Mouse (Mus musculus): ENCODE data around the gene Gls. TPM values are rescaled to one million over a fixed set of nuclear protein-coding genes. Genes with fewer than 3 reads are reported as not detected.

The Gls gene
- polyA plus RNA-seq, 1 experiment from 2014 or later = 45.6 TPM

- Histone ChIP-seq H3K9me3 (ENCODE audit: control insufficient read depth, low read length) (no peaks in the 10 kb centered on the region), H3K4me1 (ENCODE audit: control insufficient read depth in 2 of 2, insufficient read depth in 2 of 2, low read length in 2 of 2) (peaks cover 8 to 14% of the 10 kb centered on the region in 2 experiments), H3K4me2 (ENCODE audit: low read length) (no peak overlapping the region), H3K27me3 (ENCODE audit: control insufficient read depth, insufficient read depth, low read length) (no peaks in the 10 kb centered on the region), H3K4me3 (ENCODE audit: control insufficient read depth in 1 of 2, insufficient read depth in 1 of 2, low read depth in 1 of 2, low read length in 2 of 2) (no peak overlapping the region), H3K27ac (replicated peaks in 1 of 2; ENCODE audit: control insufficient read depth in 1 of 2, insufficient read depth in 1 of 2, low read depth in 2 of 2, low read length in 2 of 2) (no peak overlapping the region), H3K36me3 (ENCODE audit: control insufficient read depth, insufficient read depth, low read length) (peaks cover 8% of the 10 kb centered on the region; the same call in 1 of the 2 replicates), H3K9ac (ENCODE audit: low read length) (no peak overlapping the region)
- ATAC-seq (ENCODE audit: insufficient number of reproducible peaks, insufficient read depth, low FRiP score, low read depth) = no peak
- 15% methylated on average over 3 of the region's 3 CpGs for WGBS
Observed at GRCm38 (mm10) chr1:52170057-52170456, 63.0 kb downstream of the Gls start.

GRCm38 (mm10) chr1:52166652-52167220 lies 66.3 kb downstream of the Gls start:
- Histone ChIP-seq H3K27ac (replicated peaks in 1 of 2; ENCODE audit: control insufficient read depth in 1 of 2, insufficient read depth in 1 of 2, low read depth in 2 of 2, low read length in 2 of 2) (peak overlapping the region; percentile 72 to 77), H3K9ac (ENCODE audit: low read length) (peak overlapping the region; percentile 58), H3K4me3 (ENCODE audit: control insufficient read depth in 1 of 2, insufficient read depth in 1 of 2, low read depth in 1 of 2, low read length in 2 of 2) (0 out of 4 replicates have a peak overlapping the region, but pooled peaks of 1 of the 2 experiments have one; percentile 6), H3K4me1 (ENCODE audit: control insufficient read depth in 2 of 2, insufficient read depth in 2 of 2, low read length in 2 of 2) (peaks cover 8 to 13% of the 10 kb centered on the region in 2 experiments), H3K36me3 (ENCODE audit: control insufficient read depth, insufficient read depth, low read length) (peaks cover 20% of the 10 kb centered on the region), H3K9me3 (ENCODE audit: control insufficient read depth, low read length) (no peaks in the 10 kb centered on the region), H3K27me3 (ENCODE audit: control insufficient read depth, insufficient read depth, low read length) (no peaks in the 10 kb centered on the region), H3K4me2 (ENCODE audit: low read length) (peak overlapping the region; percentile 46)
- peak; percentile 58; the same call in 1 of the 2 replicates for ATAC-seq (ENCODE audit: insufficient number of reproducible peaks, insufficient read depth, low FRiP score, low read depth)
- WGBS = 50% methylated on average over 14 of the region's 14 CpGs

GRCm38 (mm10) chr1:52163707-52164457 lies 69.2 kb downstream of the Gls start:
- Histone ChIP-seq H3K27ac (replicated peaks in 1 of 2; ENCODE audit: control insufficient read depth in 1 of 2, insufficient read depth in 1 of 2, low read depth in 2 of 2, low read length in 2 of 2) (no peak overlapping the region), H3K4me3 (ENCODE audit: control insufficient read depth in 1 of 2, insufficient read depth in 1 of 2, low read depth in 1 of 2, low read length in 2 of 2) (no peak overlapping the region), H3K9me3 (ENCODE audit: control insufficient read depth, low read length) (no peaks in the 10 kb centered on the region), H3K4me2 (ENCODE audit: low read length) (no peak overlapping the region), H3K36me3 (ENCODE audit: control insufficient read depth, insufficient read depth, low read length) (peaks cover 26% of the 10 kb centered on the region), H3K4me1 (ENCODE audit: control insufficient read depth in 2 of 2, insufficient read depth in 2 of 2, low read length in 2 of 2) (peaks cover 0 to 2% of the 10 kb centered on the region in 2 experiments; a peak in 2 of 4 replicates), H3K27me3 (ENCODE audit: control insufficient read depth, insufficient read depth, low read length) (no peaks in the 10 kb centered on the region), H3K9ac (ENCODE audit: low read length) (no peak overlapping the region)
- no peak for ATAC-seq (ENCODE audit: insufficient number of reproducible peaks, insufficient read depth, low FRiP score, low read depth)
- 85% methylated on average over 5 of the region's 5 CpGs for WGBS

- H3K4me2 ChIP-seq (ENCODE audit: low read length) = no peak overlapping the region
- no peak for ATAC-seq (ENCODE audit: insufficient number of reproducible peaks, insufficient read depth, low FRiP score, low read depth)
- H3K36me3 ChIP-seq (ENCODE audit: control insufficient read depth, insufficient read depth, low read length) = peaks cover 45% of the 10 kb centered on the region
- H3K27me3 ChIP-seq (ENCODE audit: control insufficient read depth, insufficient read depth, low read length) = no peaks in the 10 kb centered on the region
- no peak overlapping the region for H3K4me3 ChIP-seq (ENCODE audit: control insufficient read depth in 1 of 2, insufficient read depth in 1 of 2, low read depth in 1 of 2, low read length in 2 of 2)
- no peak overlapping the region for H3K27ac ChIP-seq (replicated peaks in 1 of 2; ENCODE audit: control insufficient read depth in 1 of 2, insufficient read depth in 1 of 2, low read depth in 2 of 2, low read length in 2 of 2)
- H3K9ac ChIP-seq (ENCODE audit: low read length) = no peak overlapping the region
- peaks cover 3% of the 10 kb centered on the region; the same call in 1 of the 2 replicates for H3K9me3 ChIP-seq (ENCODE audit: control insufficient read depth, low read length)
- peaks cover 0 to 2% of the 10 kb centered on the region in 2 experiments; a peak in 1 of 4 replicates for H3K4me1 ChIP-seq (ENCODE audit: control insufficient read depth in 2 of 2, insufficient read depth in 2 of 2, low read length in 2 of 2)
- WGBS = 77% methylated on average over 8 of the region's 8 CpGs
Observed at GRCm38 (mm10) chr1:52161151-52161550, 71.9 kb downstream of the Gls start.

- H3K4me3 ChIP-seq (ENCODE audit: control insufficient read depth in 1 of 2, insufficient read depth in 1 of 2, low read depth in 1 of 2, low read length in 2 of 2) = no peak overlapping the region
- no peak for ATAC-seq (ENCODE audit: insufficient number of reproducible peaks, insufficient read depth, low FRiP score, low read depth)
- H3K27me3 ChIP-seq (ENCODE audit: control insufficient read depth, insufficient read depth, low read length) = no peaks in the 10 kb centered on the region
- no peak overlapping the region for H3K27ac ChIP-seq (replicated peaks in 1 of 2; ENCODE audit: control insufficient read depth in 1 of 2, insufficient read depth in 1 of 2, low read depth in 2 of 2, low read length in 2 of 2)
- peaks cover 0 to 2% of the 10 kb centered on the region in 2 experiments; a peak in 1 of 4 replicates for H3K4me1 ChIP-seq (ENCODE audit: control insufficient read depth in 2 of 2, insufficient read depth in 2 of 2, low read length in 2 of 2)
- H3K9ac ChIP-seq (ENCODE audit: low read length) = no peak overlapping the region
- 73% methylated on average over 17 of the region's 17 CpGs for WGBS
- no peak overlapping the region for H3K4me2 ChIP-seq (ENCODE audit: low read length)
- H3K9me3 ChIP-seq (ENCODE audit: control insufficient read depth, low read length) = peaks cover 3% of the 10 kb centered on the region; the same call in 1 of the 2 replicates
- H3K36me3 ChIP-seq (ENCODE audit: control insufficient read depth, insufficient read depth, low read length) = peaks cover 57% of the 10 kb centered on the region
Observed at GRCm38 (mm10) chr1:52158490-52159381, 74.3 kb downstream of the Gls start.

- peaks cover 58% of the 10 kb centered on the region for H3K36me3 ChIP-seq (ENCODE audit: control insufficient read depth, insufficient read depth, low read length)
- H3K9ac ChIP-seq (ENCODE audit: low read length) = no peak overlapping the region
- H3K4me1 ChIP-seq (ENCODE audit: control insufficient read depth in 2 of 2, insufficient read depth in 2 of 2, low read length in 2 of 2) = peaks cover under 1 to 2% of the 10 kb centered on the region in 2 experiments; a peak in 2 of 4 replicates
- no peak for ATAC-seq (ENCODE audit: insufficient number of reproducible peaks, insufficient read depth, low FRiP score, low read depth)
- H3K9me3 ChIP-seq (ENCODE audit: control insufficient read depth, low read length) = peaks cover 3% of the 10 kb centered on the region; the same call in 1 of the 2 replicates
- H3K27ac ChIP-seq (replicated peaks in 1 of 2; ENCODE audit: control insufficient read depth in 1 of 2, insufficient read depth in 1 of 2, low read depth in 2 of 2, low read length in 2 of 2) = no peak overlapping the region
- H3K4me3 ChIP-seq (ENCODE audit: control insufficient read depth in 1 of 2, insufficient read depth in 1 of 2, low read depth in 1 of 2, low read length in 2 of 2) = no peak overlapping the region
- 95% methylated on average over 2 of the region's 2 CpGs for WGBS
- H3K27me3 ChIP-seq (ENCODE audit: control insufficient read depth, insufficient read depth, low read length) = no peaks in the 10 kb centered on the region
- H3K4me2 ChIP-seq (ENCODE audit: low read length) = no peak overlapping the region
Observed at GRCm38 (mm10) chr1:52158040-52158439, 75.0 kb downstream of the Gls start.

GRCm38 (mm10) chr1:52156351-52156750 lies 76.7 kb downstream of the Gls start:
- no peak overlapping the region for H3K9ac ChIP-seq (ENCODE audit: low read length)
- no peak overlapping the region for H3K4me3 ChIP-seq (ENCODE audit: control insufficient read depth in 1 of 2, insufficient read depth in 1 of 2, low read depth in 1 of 2, low read length in 2 of 2)
- 80% methylated on average over 10 of the region's 10 CpGs for WGBS
- H3K4me2 ChIP-seq (ENCODE audit: low read length) = no peak overlapping the region
- H3K4me1 ChIP-seq (ENCODE audit: control insufficient read depth in 2 of 2, insufficient read depth in 2 of 2, low read length in 2 of 2) = peaks cover 2 to 3% of the 10 kb centered on the region in 2 experiments; a peak in 2 of 4 replicates
- H3K36me3 ChIP-seq (ENCODE audit: control insufficient read depth, insufficient read depth, low read length) = peaks cover 58% of the 10 kb centered on the region
- no peak overlapping the region for H3K27ac ChIP-seq (replicated peaks in 1 of 2; ENCODE audit: control insufficient read depth in 1 of 2, insufficient read depth in 1 of 2, low read depth in 2 of 2, low read length in 2 of 2)
- no peak for ATAC-seq (ENCODE audit: insufficient number of reproducible peaks, insufficient read depth, low FRiP score, low read depth)
- no peaks in the 10 kb centered on the region for H3K27me3 ChIP-seq (ENCODE audit: control insufficient read depth, insufficient read depth, low read length)
- peaks cover 3% of the 10 kb centered on the region; the same call in 1 of the 2 replicates for H3K9me3 ChIP-seq (ENCODE audit: control insufficient read depth, low read length)

Data from heart, embryonic 14.5 days (tissue).